Mouse (Mus musculus) intestine, embryonic 14.5 days (tissue): ENCODE measurements at regions not wholly inside any gene's neighbourhood (a gene's known extent, or its start where the extent isn't known, plus 50 kb on each side); places are given as distances from the start of the nearest gene placed in this dataset.
"Not testable (repeated sequence)": the region's sequence is repeated elsewhere in the genome, so short reads cannot be mapped to it uniquely, and the experiment has no call there.

Experiments used
- ATAC-seq: fragments of 200-750 bp; cut with Nextera tagmentation; replicated peaks from 2 replicates; pipeline ENCODE4 v1.8.0; 2017; ENCODE audit warnings: low read depth, moderate number of reproducible peaks, moderate TSS enrichment, moderate library complexity; ENCODE audit not compliant: low FRiP score, low TSS enrichment
- DNase-seq: peaks from one replicate; pipeline ENCODE4 v3.0.0-alpha.2; 2018; ENCODE audit warnings: low spot score
- H3K27ac ChIP-seq: fragments of 300-500 bp; sonication (generic); 2 replicates; pipeline ENCODE4 v1.5.1; 2014; ENCODE audit warnings: low read depth, mild to moderate bottlenecking, control low read depth
- H3K27me3 ChIP-seq: fragments of 300-500 bp; sonication (generic); replicated peaks from 2 replicates; pipeline ENCODE4 v1.6.1; 2014; ENCODE audit warnings: low read length, control low read depth; ENCODE audit not compliant: control insufficient read depth, insufficient read depth
- H3K36me3 ChIP-seq: fragments of 300-500 bp; sonication (generic); 2 replicates; pipeline ENCODE4 v1.6.1; 2014; ENCODE audit warnings: low read length, control low read depth; ENCODE audit not compliant: control insufficient read depth, insufficient read depth
- H3K4me1 ChIP-seq: fragments of 300-500 bp; sonication (generic); replicated peaks from 2 replicates; pipeline ENCODE4 v1.6.1; 2014; ENCODE audit warnings: low read length, control low read depth, mixed read lengths; ENCODE audit not compliant: control insufficient read depth, insufficient read depth
- H3K4me2 ChIP-seq: fragments of 300-500 bp; sonication (generic); 2 replicates; pipeline ENCODE4 v1.6.1; 2014; ENCODE audit warnings: low read length
- H3K4me3 ChIP-seq: fragments of 300-500 bp; sonication (generic); 2 replicates; pipeline ENCODE4 v1.5.1; 2014; ENCODE audit warnings: low read depth, low read length, control low read depth, mixed read lengths
- H3K9ac ChIP-seq: fragments of 300-500 bp; sonication (generic); 2 replicates; pipeline ENCODE4 v1.6.1; 2014; ENCODE audit warnings: mild to moderate bottlenecking, low read length
- H3K9me3 ChIP-seq: fragments of 300-500 bp; sonication (generic); 2 replicates; pipeline ENCODE4 v1.6.1; 2016; ENCODE audit warnings: low read length, control low read depth; ENCODE audit not compliant: control insufficient read depth
- WGBS: fragments of 180-500 bp; shearing (Covaris S2); extraction: QIAGEN DNeasy Blood & Tissue Kit; methylation state at CpG from one replicate; pipeline ENCODE4 v1.1.7; 2014; 5-methylcytosine and 5-hydroxymethylcytosine counted together

DNA sequence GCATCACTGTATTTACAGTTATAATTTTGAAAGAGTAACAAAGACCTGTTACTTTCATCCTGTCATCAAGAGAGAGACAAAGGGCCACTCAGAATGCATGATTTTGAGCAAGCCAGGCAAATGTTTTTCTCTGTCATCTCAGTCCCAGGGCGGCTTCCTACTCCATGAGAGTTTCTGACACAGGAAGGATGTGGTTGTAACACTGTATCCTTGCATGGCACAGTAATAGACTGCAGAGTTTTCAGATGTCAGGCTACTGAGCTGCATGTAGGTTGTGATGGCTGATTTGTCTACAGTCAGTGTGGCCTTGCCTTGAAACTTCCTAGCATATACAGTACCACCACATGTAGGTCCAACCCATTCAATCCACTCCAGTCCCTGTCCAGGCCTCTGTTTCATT, 1054.0 kb downstream of the Adam6a start:
- no peak overlapping the region for H3K27ac ChIP-seq
- H3K4me1 ChIP-seq: no peaks in the 10 kb centered on the region
- 76% methylated on average over 1 of the region's 1 CpGs for WGBS
- H3K27me3 ChIP-seq: no peaks in the 10 kb centered on the region
- H3K36me3 ChIP-seq: no peaks in the 10 kb centered on the region
- no peak for DNase-seq
- no peak for ATAC-seq
- no peak overlapping the region for H3K9ac ChIP-seq
- H3K9me3 ChIP-seq: 0 out of 2 replicates have a peak, but pooled peaks cover 3% of the 10 kb centered on the region
- no peak overlapping the region for H3K4me2 ChIP-seq
- H3K4me3 ChIP-seq: no peak overlapping the region

DNA sequence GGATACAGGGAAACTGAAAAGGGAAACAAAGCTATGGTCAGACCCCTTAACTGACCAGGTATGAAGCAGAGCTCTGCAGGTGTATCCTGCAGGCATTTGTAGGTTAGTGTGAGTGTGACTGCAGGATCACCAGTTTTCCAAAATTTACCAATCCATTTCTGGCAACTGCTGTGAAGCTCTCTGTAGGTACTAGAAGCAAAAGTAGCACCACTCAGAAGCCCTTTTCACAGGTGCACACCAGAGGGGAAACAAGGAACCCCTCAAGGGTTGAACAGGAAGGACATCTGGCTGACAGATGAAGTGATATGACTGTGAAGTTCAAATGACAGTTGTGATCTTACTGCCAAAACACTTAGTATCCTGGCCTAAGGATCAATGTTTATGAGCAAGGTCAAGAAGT, 1065.5 kb downstream of the Adam6a start:
- no peak overlapping the region for H3K27ac ChIP-seq
- H3K4me1 ChIP-seq: no peaks in the 10 kb centered on the region
- 0 out of 2 replicates have a peak, but pooled peaks cover 4% of the 10 kb centered on the region for H3K9me3 ChIP-seq
- H3K9ac ChIP-seq: no peak overlapping the region
- no peak for DNase-seq
- no peak for ATAC-seq
- H3K36me3 ChIP-seq: no peaks in the 10 kb centered on the region
- no peaks in the 10 kb centered on the region for H3K27me3 ChIP-seq
- H3K4me3 ChIP-seq: no peak overlapping the region
- no peak overlapping the region for H3K4me2 ChIP-seq

DNA sequence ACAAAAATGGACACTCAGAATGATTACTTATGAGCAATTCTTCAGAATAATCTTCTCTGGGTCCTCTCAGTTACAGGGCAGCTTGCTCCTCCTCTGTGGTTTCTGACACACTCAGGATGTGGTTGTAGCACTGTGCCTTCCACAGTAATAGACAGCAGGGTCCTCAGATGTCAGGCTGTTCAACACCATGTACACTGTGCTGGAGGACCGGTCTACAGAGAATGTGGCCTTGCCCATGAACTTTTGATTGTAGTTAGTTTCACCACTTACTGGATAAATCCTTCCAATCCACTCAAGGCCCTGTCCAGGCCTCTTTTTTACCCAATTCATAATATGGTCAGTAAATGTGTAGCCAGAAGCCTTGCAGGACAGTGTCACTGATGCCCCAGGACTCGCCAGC, 1068.4 kb downstream of the Adam6a start:
- Histone ChIP-seq H3K27ac (no peak overlapping the region), H3K4me1 (no peaks in the 10 kb centered on the region), H3K9me3 (0 out of 2 replicates have a peak, but pooled peaks cover 4% of the 10 kb centered on the region), H3K27me3 (no peaks in the 10 kb centered on the region), H3K4me2 (no peak overlapping the region), H3K36me3 (no peaks in the 10 kb centered on the region), H3K4me3 (no peak overlapping the region), H3K9ac (no peak overlapping the region)
- 68% methylated on average over 2 of the region's 2 CpGs for WGBS
- DNase-seq: no peak
- ATAC-seq: no peak

DNA sequence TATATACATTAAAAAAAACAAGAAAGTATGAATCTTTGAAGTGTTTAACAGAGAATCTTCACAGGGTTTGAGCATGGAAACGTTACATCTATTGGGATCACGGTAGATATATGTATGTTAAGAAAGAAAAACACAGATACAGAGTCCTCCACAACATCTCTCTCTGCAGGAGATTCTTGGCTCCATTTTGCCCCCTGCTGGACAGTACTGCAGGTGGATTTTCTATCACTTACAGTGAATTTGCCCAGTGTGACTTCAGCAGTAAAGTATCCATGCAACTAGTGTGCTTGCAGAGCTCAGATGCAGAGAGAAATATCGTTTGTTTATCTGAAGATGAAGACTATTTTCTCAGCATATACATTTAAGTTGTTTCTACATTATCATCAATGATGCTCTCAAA, 1071.5 kb downstream of the Adam6a start:
- DNase-seq (no peak), ATAC-seq (no peak)
- no peaks in the 10 kb centered on the region for H3K36me3 ChIP-seq
- H3K27me3 ChIP-seq: no peaks in the 10 kb centered on the region
- 0 out of 2 replicates have a peak, but pooled peaks cover 2% of the 10 kb centered on the region for H3K9me3 ChIP-seq
- WGBS: 64% methylated on average over 3 of the region's 3 CpGs
- no peak overlapping the region for H3K9ac ChIP-seq
- no peak overlapping the region for H3K4me2 ChIP-seq
- no peak overlapping the region for H3K4me3 ChIP-seq
- no peak overlapping the region for H3K27ac ChIP-seq
- H3K4me1 ChIP-seq: no peaks in the 10 kb centered on the region

DNA sequence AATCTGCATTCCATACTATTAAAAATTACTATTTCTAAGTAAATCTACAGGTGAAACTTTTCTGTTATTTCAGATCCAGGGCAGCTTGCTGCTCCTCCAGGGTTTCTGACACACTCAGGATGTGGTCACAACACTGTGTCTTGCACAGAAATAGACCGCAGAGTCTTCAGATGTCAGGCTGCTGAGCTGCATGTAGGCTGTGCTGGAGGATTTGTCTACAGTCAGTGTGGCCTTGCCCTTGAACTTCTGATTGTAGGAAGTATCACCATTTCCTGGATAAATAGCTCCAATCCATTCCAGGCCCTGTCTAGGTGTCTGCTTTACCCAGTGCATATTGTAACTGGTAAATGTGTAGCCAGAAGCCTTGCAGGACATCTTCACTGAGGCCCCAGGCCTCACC, 1072.0 kb downstream of the Adam6a start:
- Histone ChIP-seq H3K27ac (no peak overlapping the region), H3K4me3 (no peak overlapping the region), H3K4me2 (no peak overlapping the region), H3K9me3 (0 out of 2 replicates have a peak, but pooled peaks cover 2% of the 10 kb centered on the region), H3K36me3 (no peaks in the 10 kb centered on the region), H3K27me3 (no peaks in the 10 kb centered on the region), H3K4me1 (no peaks in the 10 kb centered on the region), H3K9ac (no peak overlapping the region)
- no peak for DNase-seq
- no peak for ATAC-seq
- 91% methylated on average over 1 of the region's 1 CpGs for WGBS

DNA sequence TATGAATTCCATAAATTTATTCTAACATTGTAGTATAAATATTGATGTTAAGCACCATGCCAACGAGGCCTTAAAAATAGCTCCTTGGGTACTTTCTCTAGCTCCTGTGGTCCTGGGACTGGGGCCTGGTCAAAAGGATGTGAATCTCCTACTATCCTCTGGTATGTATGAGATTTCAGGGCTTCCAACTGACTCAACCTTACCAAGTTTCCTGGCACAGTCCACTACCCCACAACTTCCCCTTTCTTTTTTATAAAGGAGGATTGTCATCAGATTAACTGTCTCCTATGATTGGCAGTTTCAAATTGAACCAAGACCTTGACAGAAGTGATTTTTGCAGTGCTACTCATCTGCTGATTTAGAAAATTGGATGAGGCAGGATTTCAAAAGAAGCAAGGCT, 1097.4 kb downstream of the Adam6a start:
- Histone ChIP-seq H3K36me3 (no peaks in the 10 kb centered on the region), H3K9ac (no peak overlapping the region), H3K27ac (no peak overlapping the region), H3K27me3 (no peaks in the 10 kb centered on the region), H3K4me1 (no peaks in the 10 kb centered on the region), H3K4me3 (no peak overlapping the region), H3K9me3 (no peaks in the 10 kb centered on the region), H3K4me2 (no peak overlapping the region)
- DNase-seq: no peak
- no peak for ATAC-seq
- 71% methylated on average over 1 of the region's 1 CpGs for WGBS

DNA sequence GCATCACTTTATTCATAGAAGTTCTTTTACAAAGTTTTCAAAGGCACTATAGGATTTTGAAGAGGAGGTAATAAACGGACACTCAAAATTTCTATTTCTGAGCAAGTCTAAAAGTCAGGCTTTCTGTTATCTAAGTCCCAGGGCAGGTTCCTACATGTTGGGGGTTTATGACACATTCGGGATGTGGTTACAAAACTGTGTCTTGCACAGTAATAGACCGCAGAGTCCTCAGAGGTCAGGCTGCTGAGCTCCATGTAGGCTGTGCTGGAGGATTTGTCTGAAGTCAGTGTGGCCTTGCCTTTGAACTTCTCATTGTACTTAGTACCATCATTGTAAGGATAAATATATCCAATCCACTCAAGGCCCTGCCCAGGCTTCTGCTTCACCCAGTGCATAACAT, 1102.7 kb downstream of the Adam6a start:
- Histone ChIP-seq H3K4me2 (no peak overlapping the region), H3K27ac (no peak overlapping the region), H3K27me3 (no peaks in the 10 kb centered on the region), H3K36me3 (no peaks in the 10 kb centered on the region), H3K4me3 (no peak overlapping the region), H3K9me3 (no peaks in the 10 kb centered on the region), H3K4me1 (no peaks in the 10 kb centered on the region), H3K9ac (no peak overlapping the region)
- WGBS: 85% methylated on average over 3 of the region's 3 CpGs
- no peak for ATAC-seq
- no peak for DNase-seq

DNA sequence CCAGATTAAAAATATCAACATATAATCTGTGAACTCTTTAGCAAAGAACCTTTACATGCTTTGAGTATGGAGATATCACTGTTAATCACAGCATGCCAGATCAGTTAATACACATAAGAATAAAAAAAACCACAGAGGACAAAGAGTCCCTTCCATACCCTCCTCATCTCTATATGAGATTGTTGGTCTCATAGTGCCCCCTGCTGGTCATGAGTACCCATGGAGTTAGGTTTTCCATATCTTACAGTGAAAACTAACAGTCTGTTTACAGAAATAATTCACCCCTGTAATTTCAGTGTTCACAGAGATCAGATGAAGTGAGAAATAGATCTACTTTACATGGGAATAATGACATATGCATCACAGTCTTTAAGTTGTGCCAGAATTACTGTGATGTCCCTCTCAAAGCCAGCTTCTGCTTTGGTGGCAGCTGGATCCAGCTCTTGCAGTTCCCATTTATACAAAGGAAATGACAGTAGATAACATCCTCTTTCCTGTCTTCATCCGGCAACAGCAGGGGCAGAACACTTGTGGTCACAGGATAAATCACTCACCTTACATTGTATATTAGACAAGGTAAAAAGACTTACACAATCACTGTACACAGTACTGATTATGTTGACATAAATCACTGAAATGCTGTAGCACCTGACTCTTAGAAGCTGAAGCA, 1106.9 kb downstream of the Adam6a start:
- not testable (repeated sequence) for H3K36me3 ChIP-seq, H3K27ac ChIP-seq, ATAC-seq, H3K9ac ChIP-seq, H3K9me3 ChIP-seq, DNase-seq, H3K4me1 ChIP-seq, H3K4me3 ChIP-seq, H3K27me3 ChIP-seq, H3K4me2 ChIP-seq
- WGBS: 95% methylated on average over 1 of the region's 1 CpGs

DNA sequence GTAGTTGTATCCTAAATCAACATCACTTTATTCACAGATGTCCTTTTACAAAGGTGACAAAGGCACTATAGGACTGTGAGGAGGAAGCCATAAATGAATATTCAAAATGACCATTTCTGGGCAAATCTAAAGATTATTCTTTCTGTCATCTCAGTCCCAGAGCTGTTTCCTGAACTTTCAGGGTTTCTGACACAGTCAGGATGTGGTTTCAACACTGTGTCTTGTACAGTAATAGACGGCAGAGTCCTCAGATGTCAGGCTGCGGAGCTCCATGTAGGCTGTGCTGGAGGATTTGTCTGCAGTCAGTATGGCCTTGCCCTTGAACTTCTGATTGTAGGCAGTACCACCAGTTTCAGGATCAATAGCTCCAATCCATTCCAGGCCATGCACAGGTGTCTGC, 1113.4 kb downstream of the Adam6a start:
- not testable (repeated sequence) for H3K4me3 ChIP-seq, H3K9ac ChIP-seq, H3K4me1 ChIP-seq, ATAC-seq, H3K4me2 ChIP-seq, H3K27ac ChIP-seq, H3K36me3 ChIP-seq, H3K27me3 ChIP-seq, H3K9me3 ChIP-seq, DNase-seq
- WGBS: 80% methylated on average over 1 of the region's 2 CpGs
